Mouse (Mus musculus): ENCODE data around the gene Eif6.

- TF ChIP-seq MAFK (IDR thresholded peaks at IDR 0.05; ENCODE audit: insufficient read depth, low read depth, low read length) (no peak), ZC3H11A (IDR thresholded peaks at IDR 0.05; ENCODE audit: borderline replicate concordance, low read depth, low read length) (no peak)
These were observed 14.1 kb downstream of the Eif6 start for GRCm38 (mm10) chr2:155812637-155813036.

All from ES-E14 (cell line).